Mouse (Mus musculus) layer of hippocampus, postnatal 36 days (tissue): ENCODE results near the gene BC024978. TPM values are rescaled to one million over a fixed set of nuclear protein-coding genes. Genes with fewer than 3 reads are reported as not detected.
A peak's percentile ranks its signal among the peaks of the same experiment; 100 is the strongest.
"Not testable (repeated sequence)": the region's sequence is repeated elsewhere in the genome, so short reads cannot be mapped to it uniquely, and the experiment has no call there.

Experiments used
- DNase-seq, 2 experiments: peaks; one replicate each; pipeline ENCODE4 v3.0.0; 2022
- total RNA-seq, 2 experiments: library from RNA; stranded (reverse); gene quantifications; 2 replicates each; pipeline ENCODE4 v1.2.3; 2021

Gene BC024978
- total RNA-seq, 2 experiments from 2014 or later: 20.4 to 25.4 TPM

DNA sequence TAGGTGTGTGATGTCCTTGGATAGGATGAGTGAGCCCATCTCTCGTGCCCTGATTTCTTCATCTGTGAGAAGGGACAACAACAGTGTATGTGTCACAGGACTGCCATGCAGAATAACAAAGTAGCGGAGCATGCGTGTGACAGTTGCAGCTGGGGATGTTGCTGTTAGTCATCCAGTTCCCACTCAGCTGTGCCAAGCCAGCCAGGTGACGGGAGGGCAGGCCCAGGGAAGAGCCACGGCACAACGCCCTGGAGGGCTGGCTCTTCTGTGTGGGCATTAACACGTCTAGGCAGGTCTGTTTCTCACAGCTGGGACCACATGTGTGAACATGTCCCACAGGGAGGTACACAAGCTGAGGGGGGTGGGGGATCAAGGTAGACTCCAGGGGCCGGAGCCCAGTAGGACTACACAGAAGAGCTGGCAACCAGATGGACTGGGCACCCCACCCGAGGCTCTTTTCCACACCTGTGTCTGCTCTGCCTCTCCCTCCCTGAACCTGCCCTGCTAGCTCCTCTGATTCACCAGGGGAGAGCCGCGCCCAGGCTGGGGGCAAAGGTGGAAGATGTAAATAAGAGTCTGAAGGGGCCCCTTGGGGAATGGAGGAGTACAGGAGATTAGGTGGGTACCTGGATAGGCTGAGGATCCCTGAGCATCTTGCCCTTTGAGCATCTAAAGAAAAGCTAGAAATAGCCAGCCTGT, 29.4 kb downstream of the BC024978 start:
- peak in 1 of 2 experiments; percentile 31 for DNase-seq

DNA sequence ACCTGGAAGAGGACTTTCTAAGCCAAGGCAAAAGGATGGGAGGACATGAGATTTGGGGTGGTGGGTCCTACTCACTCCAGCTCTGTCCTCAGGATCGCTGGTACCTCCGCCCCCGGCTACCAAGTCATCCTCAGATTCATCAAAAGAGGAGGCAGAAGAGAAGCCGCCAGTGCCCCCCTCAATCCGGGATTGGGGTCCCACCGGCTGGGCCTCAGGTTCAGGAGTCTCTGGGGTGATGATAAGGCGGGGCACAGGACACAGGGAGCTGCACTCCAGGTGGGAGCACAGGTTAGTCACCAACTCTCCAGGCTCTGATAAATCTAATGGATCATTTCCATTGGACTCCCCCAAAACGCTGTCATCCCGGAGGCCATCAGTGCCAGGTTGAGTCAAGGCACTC, 31.7 kb downstream of the BC024978 start:
- no peak for DNase-seq

DNA sequence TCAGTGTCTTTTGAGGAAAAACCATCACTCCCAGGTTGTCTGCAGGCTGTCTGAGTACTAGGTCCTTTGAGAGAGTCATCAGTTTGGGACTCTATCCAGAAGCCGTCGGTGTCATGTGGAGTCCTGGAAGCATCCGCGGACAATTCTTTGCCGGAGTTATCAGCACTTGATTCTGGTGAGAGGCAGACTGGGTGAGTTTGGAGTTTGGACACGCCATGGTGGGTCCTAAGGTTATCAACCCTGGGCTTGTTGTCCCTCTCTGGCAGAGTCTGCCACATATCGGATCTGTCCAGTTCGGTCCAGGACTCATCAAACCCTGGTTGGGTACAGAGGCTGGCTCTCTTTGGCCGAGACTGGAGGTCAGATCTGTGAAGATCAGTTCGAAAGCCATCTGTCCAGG, 32.1 kb downstream of the BC024978 start:
- no peak for DNase-seq

DNA sequence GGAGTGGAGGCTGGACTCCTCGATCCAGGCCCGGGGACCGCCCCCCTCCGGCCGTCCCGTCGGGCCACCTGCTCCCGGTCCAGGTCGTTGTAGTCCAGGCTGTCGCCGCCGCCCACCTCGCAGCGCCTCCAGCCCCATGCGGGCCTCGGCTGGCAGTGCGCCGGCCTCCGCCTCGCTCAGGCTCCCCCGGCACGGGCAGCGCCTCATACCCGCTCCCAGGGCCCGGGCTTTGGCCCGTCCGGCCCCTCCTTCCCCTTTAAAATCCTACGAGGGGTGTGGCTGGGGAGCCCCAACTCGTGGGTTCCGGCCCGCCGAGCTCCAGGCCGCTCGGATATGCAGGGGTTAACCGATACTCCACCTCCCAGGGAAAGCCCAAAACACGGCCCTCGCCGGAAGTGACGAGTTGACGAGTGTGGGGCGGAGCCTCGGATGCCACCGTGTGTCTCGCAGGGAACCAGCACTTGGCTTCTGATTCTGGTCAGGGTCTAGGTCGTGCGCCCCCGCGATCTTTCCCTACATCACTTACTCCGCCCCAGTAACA, 32.8 kb downstream of the BC024978 start, which contains the start of gene Itpkc:
TSS of gene Itpkc (minus strand) at position 381 of the 541 bp plus-strand sequence.
- DNase-seq: peak; percentile 90 to 91

DNA sequence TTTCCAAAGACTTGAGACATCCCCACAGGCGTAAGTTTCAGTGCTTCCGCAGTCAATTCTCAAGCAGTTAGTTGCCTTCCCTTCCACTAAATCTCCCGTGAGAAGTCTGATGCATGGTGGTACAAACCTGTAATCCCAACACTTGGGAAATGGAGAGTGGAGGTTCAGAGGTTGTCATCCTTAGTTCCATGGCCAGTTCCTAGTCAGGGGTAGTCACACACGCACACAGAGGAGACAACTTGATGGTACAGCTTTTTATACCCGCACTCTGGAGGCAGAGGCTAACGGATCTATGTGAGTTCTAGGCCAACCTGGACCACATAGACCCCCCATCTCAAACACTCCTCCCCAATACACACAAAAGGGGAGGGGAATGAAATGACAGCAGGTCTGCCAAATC, 33.3 kb downstream of the BC024978 start:
- DNase-seq: no peak

DNA sequence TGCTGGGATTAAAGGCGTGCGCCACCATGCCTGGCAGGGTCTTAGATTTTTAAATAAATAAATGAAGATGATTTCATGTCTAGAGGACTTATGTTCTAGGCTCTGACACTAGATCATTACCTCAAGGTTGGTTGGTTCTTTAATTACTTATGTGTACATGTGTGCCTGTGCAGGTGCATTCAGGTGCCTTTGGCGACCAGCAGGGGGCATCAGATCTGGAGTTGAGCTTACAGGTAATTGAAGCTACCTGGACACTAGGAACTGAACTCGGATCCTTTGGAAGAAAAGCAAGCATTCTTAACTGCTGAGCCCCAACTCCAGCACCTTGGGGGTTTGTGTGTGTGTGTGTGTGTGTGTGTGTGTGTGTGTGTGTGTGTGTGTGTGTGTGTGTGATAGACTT, 35.2 kb downstream of the BC024978 start:
- DNase-seq: no peak

DNA sequence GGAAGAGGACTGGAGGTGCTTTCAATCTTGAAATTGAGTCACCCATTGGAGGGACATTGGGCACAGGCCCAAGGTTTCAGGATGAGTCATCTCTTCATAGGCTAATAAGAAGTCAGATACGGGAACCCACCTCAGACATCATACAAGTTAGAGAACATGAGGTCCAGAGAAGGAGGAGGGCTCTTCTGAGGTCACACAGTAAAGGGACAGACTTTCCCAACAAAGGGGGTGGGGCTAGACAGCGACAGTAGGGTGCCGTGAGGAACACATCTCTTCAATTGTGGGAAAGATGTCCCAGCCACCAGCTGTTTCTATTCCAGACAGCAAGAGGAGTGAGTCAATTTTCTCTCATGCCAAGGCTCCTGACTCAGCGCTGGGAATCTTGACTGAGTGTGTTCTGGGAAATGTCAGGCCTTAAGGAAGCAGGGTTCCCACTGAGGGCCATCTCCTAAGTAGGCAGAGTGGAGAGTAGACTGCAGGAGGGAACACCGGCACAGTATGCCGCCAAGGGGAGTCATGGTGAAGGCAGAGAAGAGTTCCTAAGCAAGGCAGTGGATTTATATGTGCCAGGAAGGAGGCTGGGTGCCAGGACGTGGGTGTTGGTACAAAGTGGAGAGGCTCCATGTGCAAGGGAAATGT, 36.2 kb downstream of the BC024978 start:
- DNase-seq: peak; percentile 73 to 77

DNA sequence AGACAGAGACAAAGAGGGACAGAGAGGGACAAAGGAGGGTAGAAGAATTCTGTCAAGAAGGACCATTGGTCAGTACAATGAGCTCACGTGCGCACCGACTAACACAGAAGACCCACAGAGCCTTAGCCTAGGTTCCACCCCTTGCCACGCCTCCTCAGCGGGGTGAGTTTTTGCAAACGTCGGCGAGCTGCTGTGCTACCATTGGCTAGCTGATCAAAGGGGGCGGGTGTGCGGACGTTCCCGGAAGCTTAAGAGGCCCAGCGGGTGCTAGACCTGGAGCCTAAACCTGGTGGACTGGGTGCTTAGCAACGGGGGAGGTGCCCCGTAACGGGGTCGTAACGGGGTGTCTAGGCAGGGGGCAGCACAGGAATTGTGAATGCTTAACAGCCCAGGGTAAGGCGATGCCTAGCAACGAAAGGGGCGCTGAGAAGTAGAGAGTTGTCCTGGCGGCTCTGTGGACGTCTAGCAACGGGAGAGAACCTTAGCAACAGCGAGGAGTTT, 37.2 kb downstream of the BC024978 start, which contains the start of gene Coq8b:
TSS of gene Coq8b (plus strand) at position 243 of the 501 bp plus-strand sequence.
- peak; percentile 91 for DNase-seq

DNA sequence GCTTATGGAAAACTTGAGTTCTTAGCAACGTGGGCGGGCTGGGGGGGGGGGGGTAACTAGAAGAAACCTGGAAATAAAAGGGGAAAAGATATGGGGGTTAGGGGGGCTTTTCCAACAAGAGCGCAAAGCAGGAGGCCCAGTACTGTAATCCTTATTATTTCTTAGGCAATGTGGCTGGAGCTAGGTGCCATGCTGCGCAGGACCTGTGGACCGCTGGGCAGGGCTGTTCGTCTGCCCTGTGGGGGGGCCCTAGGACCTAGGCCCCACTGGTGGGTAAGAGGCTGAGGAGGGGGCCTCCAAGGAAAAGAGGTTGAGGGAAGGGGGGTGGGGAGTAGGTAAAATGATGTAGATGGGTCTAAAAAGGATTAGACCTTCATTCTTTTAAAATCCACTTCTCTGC, 37.7 kb downstream of the BC024978 start:
- DNase-seq: no peak

DNA sequence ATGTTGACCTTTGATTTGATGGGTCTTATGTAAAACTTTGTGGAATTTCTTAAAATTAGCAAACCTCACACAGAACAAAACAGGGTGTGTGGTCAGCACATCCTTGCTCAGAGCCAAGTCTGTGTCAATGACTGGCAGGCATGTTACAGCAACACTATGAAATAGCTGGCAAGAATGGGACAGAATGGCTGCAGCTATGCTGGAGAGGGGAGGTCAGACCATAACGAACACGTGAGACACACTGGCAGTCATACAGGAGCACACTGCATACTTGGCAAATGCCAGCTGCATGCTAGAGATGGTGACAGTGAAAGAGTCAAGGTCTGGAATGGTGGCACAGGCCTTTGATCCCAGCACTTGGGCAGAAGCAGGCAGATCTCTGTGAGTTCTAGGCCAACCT, 40.1 kb downstream of the BC024978 start:
- DNase-seq: no peak

DNA sequence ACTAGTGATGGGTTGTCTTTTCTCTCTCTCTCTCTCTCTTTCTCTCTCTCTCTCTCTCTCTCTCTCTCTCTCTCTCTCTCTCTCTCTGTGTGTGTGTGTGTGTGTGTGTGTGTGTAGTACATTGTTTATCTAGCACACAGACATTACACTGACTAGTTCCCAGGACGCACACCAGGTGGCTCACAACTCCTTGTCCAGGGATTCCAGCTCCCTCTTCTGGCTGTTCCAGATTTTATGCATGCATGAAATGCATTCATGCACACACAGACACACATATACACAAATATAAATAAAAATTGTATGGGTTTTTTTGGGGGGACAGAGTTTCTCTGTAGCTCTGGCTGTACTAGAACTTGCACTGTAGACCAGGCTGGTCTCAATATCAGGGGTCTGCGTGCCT, 41.9 kb downstream of the BC024978 start:
- DNase-seq: no peak

DNA sequence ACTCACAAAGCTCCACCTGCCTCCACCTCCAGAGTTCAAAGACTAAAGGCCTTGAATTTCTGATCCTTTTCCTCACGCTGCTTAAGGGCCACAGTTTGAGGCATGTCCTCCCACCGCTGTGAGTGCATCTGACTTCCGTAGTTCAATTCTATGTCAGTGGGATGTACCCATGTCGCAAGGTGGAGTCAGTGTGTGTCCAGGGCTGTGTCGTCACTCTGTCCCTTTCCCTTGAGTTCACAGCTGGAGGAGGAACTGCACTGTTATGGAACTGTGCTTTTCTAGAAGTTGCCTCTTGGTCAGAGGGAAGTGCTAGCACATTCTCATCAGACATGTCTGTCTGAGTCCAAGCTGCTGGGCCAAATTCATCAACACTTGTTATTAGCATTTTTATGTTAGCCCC, 43.0 kb downstream of the BC024978 start:
- DNase-seq: no peak

DNA sequence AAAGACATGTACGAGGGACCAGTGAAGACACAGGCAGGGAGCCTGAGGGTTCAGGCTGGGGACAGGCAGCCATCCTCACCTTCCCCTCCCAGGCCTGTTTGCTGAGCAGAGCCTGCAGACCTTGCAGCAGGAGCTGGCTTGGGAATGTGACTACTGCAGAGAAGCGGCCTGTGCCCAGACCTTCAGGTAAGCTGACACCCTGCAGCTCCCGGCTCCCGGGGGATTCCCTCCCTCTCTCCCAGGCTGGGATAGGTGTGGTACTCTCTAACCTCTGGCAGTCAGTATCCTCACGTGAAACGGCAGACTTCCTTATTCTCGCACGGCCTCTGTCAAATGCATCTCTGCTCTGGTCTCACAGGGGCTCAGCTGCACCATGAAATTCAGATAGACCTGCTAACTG, 47.6 kb downstream of the BC024978 start:
- no peak for DNase-seq

DNA sequence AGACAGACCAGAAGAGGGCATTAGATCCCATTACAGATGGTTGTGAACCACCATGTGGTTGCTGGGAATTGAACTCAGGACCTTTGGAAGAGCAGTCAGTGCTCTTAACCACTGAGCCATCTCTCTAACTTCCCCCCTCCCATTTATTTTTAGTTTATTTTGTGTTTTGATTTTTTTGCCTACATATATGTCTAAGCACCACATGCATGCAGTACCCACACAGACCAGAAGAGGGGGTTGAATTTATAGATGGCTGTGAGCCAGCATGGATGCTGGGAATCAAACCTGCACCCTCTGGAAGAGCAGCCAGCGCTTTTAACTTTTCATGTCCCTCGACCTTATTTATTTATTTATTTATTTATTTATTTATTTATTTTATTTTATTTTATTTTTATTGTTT, 48.5 kb downstream of the BC024978 start:
- not testable (repeated sequence) for DNase-seq

DNA sequence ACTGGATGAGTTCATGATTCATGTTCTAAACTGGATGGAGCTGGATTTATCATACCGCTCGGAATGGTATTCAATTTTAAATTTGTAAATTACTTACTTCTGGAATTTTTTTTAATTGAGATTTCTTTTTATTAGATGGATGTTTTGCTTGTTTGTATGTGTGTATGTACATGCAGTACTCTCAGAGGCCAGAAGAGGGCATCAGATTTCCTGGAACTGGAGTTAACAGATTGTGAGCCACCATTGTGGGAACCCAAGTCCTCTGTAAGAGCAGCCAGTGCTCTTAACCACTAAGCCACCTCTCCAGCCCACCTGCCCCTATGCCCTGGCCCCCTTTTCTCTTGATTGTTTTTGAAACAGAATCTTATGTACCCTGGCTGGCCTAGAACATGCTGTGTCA, 53.6 kb downstream of the BC024978 start:
- no peak for DNase-seq

DNA sequence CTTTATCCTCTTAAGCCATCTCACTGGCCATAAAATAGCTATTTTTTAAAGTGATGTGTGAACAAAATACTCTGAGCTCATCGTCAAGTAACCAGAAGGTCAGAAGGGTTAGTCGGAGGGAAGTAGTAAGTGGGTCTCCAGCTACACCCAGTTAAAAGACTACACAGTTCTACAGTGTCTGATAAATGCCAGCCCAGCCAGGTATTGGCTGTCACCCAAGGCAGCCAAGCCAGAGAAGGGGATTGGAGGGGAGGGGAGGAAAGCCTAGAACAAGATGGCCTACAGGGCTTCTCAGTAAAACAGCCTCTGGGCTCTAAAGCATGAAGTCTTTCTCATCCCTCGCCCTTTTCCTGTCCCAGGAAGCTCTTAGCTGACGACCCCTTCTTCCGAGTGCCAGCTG, 54.3 kb downstream of the BC024978 start:
- DNase-seq: no peak

DNA sequence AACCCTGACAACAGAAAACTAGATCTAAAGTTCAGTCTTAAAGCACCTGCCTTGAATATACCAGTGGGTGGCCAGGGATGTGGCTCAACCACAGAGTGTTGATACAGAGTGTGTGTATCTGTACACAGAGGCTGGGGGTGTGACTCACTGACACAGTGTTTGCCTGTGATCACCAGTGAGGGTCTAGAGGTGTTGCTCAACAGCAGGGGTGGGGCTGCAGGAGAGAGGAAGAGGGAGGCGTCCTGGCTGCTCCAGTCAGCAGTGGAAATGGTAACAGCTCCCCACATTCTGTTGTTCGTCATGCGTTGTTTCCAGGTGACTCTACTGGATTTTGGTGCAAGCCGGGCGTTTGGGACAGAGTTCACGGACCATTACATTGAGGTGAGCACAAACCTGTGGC, 56.4 kb downstream of the BC024978 start:
- no peak for DNase-seq

DNA sequence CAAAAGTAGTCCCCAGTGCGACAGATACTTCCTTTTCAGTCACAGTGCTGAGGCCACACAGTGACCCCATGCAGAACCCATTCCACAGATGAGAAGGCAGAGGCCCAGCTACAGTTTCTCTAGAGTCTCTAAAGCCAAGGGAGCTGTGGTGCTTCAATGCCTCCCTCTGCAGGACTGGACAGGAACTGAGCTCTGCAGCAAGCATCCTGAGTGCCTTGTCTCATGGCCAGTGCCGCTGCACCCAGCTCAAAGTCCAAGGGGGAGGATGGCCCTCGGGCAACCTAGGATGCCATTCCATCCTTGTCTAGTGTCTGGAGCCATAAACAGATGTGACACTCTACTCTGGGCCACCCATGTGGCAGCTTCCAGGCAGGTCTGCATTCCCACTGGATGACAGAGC, 60.1 kb downstream of the BC024978 start:
- no peak for DNase-seq

DNA sequence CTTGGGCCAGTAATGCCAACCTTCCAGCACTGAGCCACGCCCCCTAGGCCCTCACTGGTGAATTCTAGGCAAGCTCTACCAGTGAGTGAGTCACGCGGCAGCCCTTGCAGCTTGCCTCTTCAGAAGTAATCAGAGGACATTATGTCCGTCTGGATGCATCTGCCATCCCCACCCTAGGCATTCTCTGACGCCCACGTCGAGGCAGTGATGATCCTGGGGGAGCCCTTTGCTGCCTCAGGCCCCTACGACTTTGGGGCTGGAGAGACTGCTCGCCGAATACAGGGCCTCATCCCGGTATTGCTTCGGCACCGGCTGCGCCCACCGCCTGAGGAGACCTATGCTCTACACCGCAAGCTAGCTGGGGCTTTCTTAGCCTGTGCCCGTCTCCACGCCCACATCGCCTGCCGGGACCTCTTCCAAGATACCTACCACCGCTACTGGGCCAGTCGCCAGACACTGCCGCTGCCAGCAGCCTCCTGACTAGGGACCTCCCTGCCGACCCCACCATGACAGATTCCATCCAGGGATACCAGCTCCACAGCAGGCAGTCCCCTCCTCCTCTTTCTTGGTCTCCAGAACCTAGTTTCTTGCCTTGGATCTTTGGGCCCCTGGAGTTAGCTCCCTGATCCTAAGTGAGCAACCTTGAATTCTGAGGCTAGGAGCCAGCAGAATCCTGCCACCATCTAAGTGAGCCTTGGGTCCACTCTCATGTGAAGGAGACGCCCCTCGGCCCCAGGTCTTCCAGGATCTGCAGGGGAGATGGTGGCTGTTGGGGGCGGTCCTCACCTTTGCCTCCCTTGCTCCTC, 61.7 kb downstream of the BC024978 start:
- peak; percentile 67 to 73 for DNase-seq

DNA sequence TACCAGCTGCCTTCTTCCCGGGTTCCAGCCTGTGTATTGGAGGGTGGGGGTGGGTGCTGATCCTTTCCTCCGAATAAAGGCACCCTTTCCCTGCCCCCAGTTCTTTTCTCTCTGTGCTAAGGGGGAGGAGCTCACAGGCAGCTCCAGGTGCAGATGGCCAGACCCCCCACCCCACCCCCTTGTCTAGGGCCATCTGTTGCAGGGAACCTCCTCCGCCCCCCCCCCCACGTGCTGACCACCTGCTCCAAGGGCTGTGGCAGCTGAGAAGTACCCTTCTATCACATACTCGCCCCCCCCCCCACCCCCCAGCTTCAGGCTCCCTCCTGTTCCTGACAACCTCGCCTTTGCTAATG, 62.2 kb downstream of the BC024978 start:
- DNase-seq: no peak

DNA sequence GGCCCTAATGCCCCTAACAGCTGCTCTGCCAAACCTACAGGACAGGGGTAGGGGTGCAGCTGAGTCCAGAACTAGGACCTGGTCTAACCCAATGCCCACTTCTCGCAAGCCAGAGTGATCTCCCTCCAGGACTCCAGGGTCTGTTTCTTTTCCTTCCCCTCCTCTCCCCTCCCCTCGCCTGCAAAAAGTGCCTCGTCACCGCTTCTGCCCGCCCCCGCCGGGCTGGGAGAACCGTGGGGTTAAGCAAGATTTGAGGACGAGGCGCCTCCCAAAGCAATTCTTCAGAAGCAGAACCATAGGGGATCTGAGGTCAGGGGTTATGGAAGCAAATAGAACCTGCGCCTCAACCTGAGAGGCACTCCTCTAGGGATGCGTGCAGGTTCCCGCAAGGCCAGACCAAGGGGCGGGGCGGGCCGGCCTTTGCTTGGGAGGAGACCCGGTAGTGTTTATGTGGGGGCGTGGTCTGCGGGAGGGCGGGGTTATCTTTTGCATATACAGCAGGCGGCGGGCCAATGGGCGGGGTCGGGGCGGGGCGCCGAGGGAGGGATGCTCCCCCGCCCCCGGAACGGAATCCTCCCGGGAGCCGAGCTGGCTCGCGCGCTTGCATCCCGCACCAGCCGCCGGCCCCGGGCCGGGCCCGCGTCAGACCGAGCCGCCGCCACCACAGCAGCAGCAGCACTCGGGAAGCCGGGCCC, 62.8 kb downstream of the BC024978 start, which contains the start of gene Numbl:
TSS of gene Numbl (plus strand) at position 229 of the 695 bp plus-strand sequence.
- peak; percentile 88 for DNase-seq

DNA sequence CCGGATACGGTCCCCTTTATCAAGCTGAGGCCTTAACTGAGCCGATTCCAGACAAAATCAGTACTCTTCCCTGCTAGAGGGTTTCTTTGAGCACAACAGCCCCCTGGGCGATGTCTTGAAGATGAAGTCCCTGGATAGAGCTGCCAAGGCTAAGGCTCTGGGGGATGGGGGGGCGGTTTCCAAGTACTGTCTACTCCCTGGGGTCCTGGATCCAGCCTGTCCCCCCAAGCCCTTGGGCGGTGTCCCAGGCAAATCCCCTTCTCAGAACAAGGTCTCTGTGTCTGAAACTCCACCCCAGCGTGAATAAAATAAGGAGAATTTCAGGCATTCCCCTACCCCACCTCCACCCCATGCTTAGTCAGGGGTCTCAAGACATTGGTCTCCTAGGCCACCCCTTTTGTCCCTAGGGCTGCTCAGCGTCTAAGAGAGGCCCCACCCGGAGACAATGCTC, 63.7 kb downstream of the BC024978 start:
- no peak for DNase-seq
